Mouse (Mus musculus) liver, embryonic 14.5 days (tissue): Measurements from ENCODE around the gene Zfp655. TPM values are rescaled to one million over a fixed set of nuclear protein-coding genes. Genes with fewer than 3 reads are reported as not detected.

Experiments
- ATAC-seq: fragments of 200-750 bp; cut with Nextera tagmentation; 2 replicates; pipeline ENCODE4 v1.8.0; 2017; ENCODE audit warnings: moderate number of reproducible peaks, mild to moderate bottlenecking, moderate library complexity; ENCODE audit not compliant: insufficient read depth
- DNase-seq, 3 experiments: peaks; one replicate each; pipeline ENCODE4 v3.0.0-alpha.2; 2012 to 2013; ENCODE audit warnings: low read depth in 3 of 3, low spot score in 3 of 3
- H3K27ac ChIP-seq: fragments of 300-500 bp; sonication (generic); 2 replicates; pipeline ENCODE4 v1.5.1; 2014; ENCODE audit warnings: moderate library complexity, mild to moderate bottlenecking, control low read depth, inconsistent platforms
- H3K27me3 ChIP-seq: fragments of 300-500 bp; sonication (generic); 2 replicates; pipeline ENCODE4 v1.6.1; 2014; ENCODE audit warnings: mild to moderate bottlenecking, low read length, moderate library complexity; ENCODE audit not compliant: control insufficient read depth, insufficient read depth
- H3K36me3 ChIP-seq: fragments of 300-500 bp; sonication (generic); replicated peaks from 2 replicates; pipeline ENCODE4 v1.6.1; 2014; ENCODE audit warnings: low read depth; ENCODE audit not compliant: control insufficient read depth, insufficient read depth
- H3K4me1 ChIP-seq, 2 experiments: fragments of 200-500 bp in 1 of 2; fragments of 300-500 bp in 1 of 2; sonication (generic) in 1 of 2; replicated peaks; 2 replicates each; pipeline ENCODE4 v1.6.1; 2012 to 2014; ENCODE audit warnings: antibody characterized with exemption in 1 of 2, inconsistent platforms in 1 of 2, low read length in 1 of 2; ENCODE audit not compliant: control insufficient read depth in 2 of 2, insufficient read depth in 2 of 2
- H3K4me2 ChIP-seq: fragments of 300-500 bp; sonication (generic); 2 replicates; pipeline ENCODE4 v1.6.1; 2014; ENCODE audit warnings: low read depth, mild to moderate bottlenecking, control low read depth, moderate library complexity
- H3K4me3 ChIP-seq, 2 experiments: fragments of 200-500 bp in 1 of 2; fragments of 300-500 bp in 1 of 2; sonication (generic) in 1 of 2; 2 replicates each; pipeline ENCODE4 v1.5.1; 2012 to 2014; ENCODE audit warnings: low read depth in 2 of 2, low read length in 2 of 2, mild to moderate bottlenecking in 2 of 2, control low read depth in 1 of 2, inconsistent platforms in 1 of 2, moderate library complexity in 1 of 2; ENCODE audit not compliant: insufficient read depth in 1 of 2
- H3K9ac ChIP-seq: fragments of 300-500 bp; sonication (generic); replicated peaks from 2 replicates; pipeline ENCODE4 v1.6.1; 2014; ENCODE audit warnings: mild to moderate bottlenecking, control low read depth, moderate library complexity
- H3K9me3 ChIP-seq: fragments of 300-500 bp; sonication (generic); 2 replicates; pipeline ENCODE4 v1.6.1; 2016; ENCODE audit warnings: low read length, mixed read lengths; ENCODE audit not compliant: control insufficient read depth
- CTCF ChIP-seq: IDR thresholded peaks from 2 replicates; pipeline ENCODE4 v1.5.1; 2016; ENCODE audit warnings: antibody characterized with exemption, low read depth, control low read depth
- EP300 ChIP-seq: IDR thresholded peaks from 2 replicates; pipeline ENCODE4 v1.6.1; 2016; ENCODE audit warnings: antibody characterized with exemption, low read depth
- WGBS: fragments of 180-500 bp; shearing (Covaris S2); extraction: QIAGEN DNeasy Blood & Tissue Kit; methylation state at CpG from one replicate; pipeline ENCODE4 v1.1.7; 2014; ENCODE audit not compliant: insufficient replicate concordance; 5-methylcytosine and 5-hydroxymethylcytosine counted together
- polyA plus RNA-seq, 2 experiments: library from polyadenylated mRNA; depleted of rRNA in 1 of 2; stranded (reverse) in 1 of 2; unstranded in 1 of 2; fragments of >200 nt; fragmentation: Nextera tagmentation in 1 of 2; extraction: Ambion mirVana in 1 of 2; gene quantifications; 2 replicates each; pipeline versions ENCODE4 v1.2.1 to v1.2.3; 2012 to 2014

Zfp655 gene
- polyA plus RNA-seq, 2 experiments = 8.3 to 18.7 TPM

- Histone ChIP-seq H3K4me1 (peaks cover 0 to 4% of the 10 kb centered on the region in 2 experiments; a peak in 1 of 4 replicates), H3K36me3 (peaks cover 7% of the 10 kb centered on the region), H3K4me3 (peak overlapping the region in 1 of 2 experiments; percentile 96; a peak in 1 of 4 replicates), H3K4me2 (no peak overlapping the region), H3K27ac (no peak overlapping the region), H3K27me3 (no peaks in the 10 kb centered on the region), H3K9ac (no peak overlapping the region), H3K9me3 (no peaks in the 10 kb centered on the region)
- no peak for TF ChIP-seq EP300
- TF ChIP-seq CTCF = no peak
- WGBS = 78% methylated on average over 2 of the region's 2 CpGs
- DNase-seq (no peak), ATAC-seq (no peak)
Measured at GRCm38 (mm10) chr5:145279948-145280347, 48.4 kb downstream of the Zfp655 start.

DNA sequence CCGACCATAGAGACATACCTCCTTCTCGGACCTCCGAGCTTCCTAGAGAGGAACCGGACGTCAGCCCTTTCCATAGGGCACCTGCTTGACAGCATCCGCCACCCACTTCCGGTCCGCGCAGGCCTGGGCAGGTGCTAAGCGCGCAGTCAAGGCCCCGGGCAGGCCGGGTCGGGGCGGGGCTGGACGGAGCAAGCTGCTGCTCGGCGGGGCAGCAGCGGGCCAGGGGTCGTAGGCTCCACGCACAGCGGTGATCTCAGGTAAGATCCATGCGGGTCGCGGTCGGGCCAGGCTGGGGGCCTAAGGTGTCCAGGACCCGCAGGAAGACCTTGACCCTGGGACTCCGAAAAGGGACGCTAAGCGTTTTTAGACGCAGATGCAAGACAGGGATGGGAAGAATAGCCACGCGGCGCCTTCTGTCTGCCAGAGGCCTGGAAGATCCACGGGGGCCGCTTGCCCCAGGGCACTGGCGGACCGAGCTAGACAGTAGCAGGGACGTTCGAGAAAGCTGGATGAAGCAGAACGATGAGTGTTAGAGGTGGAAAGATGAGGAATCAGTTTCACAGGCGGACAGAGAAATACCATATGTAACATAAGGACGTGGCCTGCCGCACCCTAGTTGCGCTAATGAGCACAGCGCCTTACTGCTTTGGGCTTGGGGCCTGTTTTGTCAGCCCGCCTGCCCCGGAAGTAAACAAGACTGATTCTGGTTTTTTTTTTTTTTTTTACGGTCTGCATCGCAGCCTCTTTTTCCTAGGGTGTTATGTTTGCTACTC is 49.0 kb downstream of the Zfp655 start, which contains the start of gene Zscan25:
TSS of gene Zscan25 (plus strand) at position 130 of the 773 bp plus-strand sequence.
- TF ChIP-seq CTCF (no peak), EP300 (peak; percentile 38; the same call in 1 of the 2 replicates)
- H3K36me3 ChIP-seq = peaks cover 7% of the 10 kb centered on the region
- DNase-seq (peak; percentile 85 to 90 (median 89)), ATAC-seq (peak; percentile 100)
- peak within 1 kb of the TSS; percentile 86 for H3K27ac ChIP-seq
- under 1% methylated on average over 50 of the region's 50 CpGs for WGBS
- H3K9ac ChIP-seq = peak within 1 kb of the TSS; percentile 94
- H3K4me1 ChIP-seq = peaks cover 0 to 4% of the 10 kb centered on the region in 2 experiments; a peak in 1 of 4 replicates
- H3K4me2 ChIP-seq = peak within 1 kb of the TSS; percentile 88
- no peaks in the 10 kb centered on the region for H3K9me3 ChIP-seq
- no peaks in the 10 kb centered on the region for H3K27me3 ChIP-seq
- peak within 1 kb of the TSS; percentile 96 to 97 for H3K4me3 ChIP-seq

DNA sequence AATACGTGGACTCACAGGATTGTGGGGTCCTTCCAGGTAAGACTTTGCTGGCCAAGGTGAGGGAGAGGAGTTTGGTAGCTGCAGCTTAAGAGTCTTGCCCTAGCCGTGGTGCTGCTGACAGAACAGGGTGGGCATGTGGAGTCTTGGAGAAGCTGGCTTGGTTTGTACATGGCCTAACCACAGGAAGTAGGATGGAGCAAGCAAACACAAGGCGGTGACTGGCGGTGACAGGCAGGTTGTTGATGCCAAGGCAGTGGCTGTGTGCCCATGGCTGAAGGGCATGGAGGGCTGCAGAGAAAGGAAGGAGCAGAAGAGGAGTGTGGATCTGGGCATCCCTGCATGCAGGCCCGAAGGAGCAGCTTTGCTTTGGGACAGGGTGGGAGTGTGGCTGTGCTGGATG is 56.9 kb downstream of the Zfp655 start:
- no peak overlapping the region for H3K9ac ChIP-seq
- no peaks in the 10 kb centered on the region for H3K4me1 ChIP-seq
- ATAC-seq (no peak), DNase-seq (no peak)
- WGBS = 82% methylated on average over 5 of the region's 5 CpGs
- no peaks in the 10 kb centered on the region for H3K27me3 ChIP-seq
- H3K9me3 ChIP-seq = no peaks in the 10 kb centered on the region
- no peak overlapping the region for H3K4me3 ChIP-seq
- peaks cover 37% of the 10 kb centered on the region for H3K36me3 ChIP-seq
- TF ChIP-seq EP300 = no peak
- no peak for TF ChIP-seq CTCF
- no peak overlapping the region for H3K4me2 ChIP-seq
- H3K27ac ChIP-seq = no peak overlapping the region

GRCm38 (mm10) chr5:145290697-145291096 is 59.2 kb downstream of the Zfp655 start:
- Histone ChIP-seq H3K4me2 (no peak overlapping the region), H3K27me3 (no peaks in the 10 kb centered on the region), H3K4me3 (no peak overlapping the region), H3K4me1 (no peaks in the 10 kb centered on the region), H3K27ac (no peak overlapping the region), H3K9me3 (no peaks in the 10 kb centered on the region), H3K36me3 (peaks cover 31% of the 10 kb centered on the region), H3K9ac (no peak overlapping the region)
- 89% methylated on average over 16 of the region's 16 CpGs for WGBS
- no peak for TF ChIP-seq CTCF
- no peak for TF ChIP-seq EP300
- ATAC-seq (0 out of 2 replicates have a peak, but pooled peaks have one; percentile 11), DNase-seq (no peak)

DNA sequence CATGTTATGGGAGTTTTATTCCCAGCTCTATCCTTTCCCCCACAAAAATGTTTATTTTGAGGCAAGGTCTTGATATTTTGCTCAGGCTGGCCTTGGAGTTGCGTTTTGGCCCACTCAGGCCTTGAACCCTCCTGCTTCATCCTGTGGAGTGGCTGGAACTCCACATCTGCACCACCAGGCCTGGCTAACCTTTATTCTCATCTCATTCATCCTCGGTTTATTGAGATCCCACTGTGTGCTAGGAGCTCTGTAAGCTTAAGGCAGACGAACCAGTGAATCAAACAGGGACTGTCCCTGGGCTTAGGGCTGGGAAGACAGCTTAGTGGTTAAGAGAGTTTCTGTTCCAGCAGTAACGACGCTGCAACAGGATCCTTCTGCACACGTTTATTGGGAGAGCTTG is 60.9 kb downstream of the Zfp655 start:
- Histone ChIP-seq H3K4me2 (no peak overlapping the region), H3K27me3 (no peaks in the 10 kb centered on the region), H3K27ac (no peak overlapping the region), H3K9ac (no peak overlapping the region), H3K9me3 (no peaks in the 10 kb centered on the region), H3K36me3 (peaks cover 31% of the 10 kb centered on the region), H3K4me3 (no peak overlapping the region), H3K4me1 (no peaks in the 10 kb centered on the region)
- 70% methylated on average over 6 of the region's 6 CpGs for WGBS
- DNase-seq (no peak), ATAC-seq (no peak)
- TF ChIP-seq EP300 (no peak), CTCF (no peak)

Other genes starting within 250 kb of the Zfp655 start
- gene Gm4871, start 199.0 kb upstream of the Zfp655 start, polyA plus RNA-seq (2012; rRNA removed) = not detected in 2 replicates
- gene Gm4871, start 199.0 kb upstream of the Zfp655 start, polyA plus RNA-seq (2014; fragmentation: Nextera tagmentation; extraction: Ambion mirVana) = not detected in 2 replicates
- not detected in 2 replicates for gene 1700018F24Rik, start 188.7 kb upstream of the Zfp655 start, polyA plus RNA-seq (2012; rRNA removed)
- not detected in 2 replicates for gene 1700018F24Rik, start 188.7 kb upstream of the Zfp655 start, polyA plus RNA-seq (2014; fragmentation: Nextera tagmentation; extraction: Ambion mirVana)
- 42.0 and 47.2 TPM in 2 replicates for gene Arpc1a, start 147.9 kb upstream of the Zfp655 start, polyA plus RNA-seq (2012; rRNA removed)
- 51.5 and 57.8 TPM in 2 replicates for gene Arpc1a, start 147.9 kb upstream of the Zfp655 start, polyA plus RNA-seq (2014; fragmentation: Nextera tagmentation; extraction: Ambion mirVana)
- gene Kpna7, start 147.7 kb upstream of the Zfp655 start, polyA plus RNA-seq (2012; rRNA removed) = 0.11 TPM in 2 replicates
- 0.04 TPM in 1 of 2 replicates, not detected in the other for gene Kpna7, start 147.7 kb upstream of the Zfp655 start, polyA plus RNA-seq (2014; fragmentation: Nextera tagmentation; extraction: Ambion mirVana)
- gene Arpc1b, start 117.5 kb upstream of the Zfp655 start, polyA plus RNA-seq (2012; rRNA removed) = 54.4 and 74.7 TPM in 2 replicates
- 74.9 and 80.1 TPM in 2 replicates for gene Arpc1b, start 117.5 kb upstream of the Zfp655 start, polyA plus RNA-seq (2014; fragmentation: Nextera tagmentation; extraction: Ambion mirVana)
- 13.6 and 44.0 TPM in 2 replicates for gene Pdap1, start 91.5 kb upstream of the Zfp655 start, polyA plus RNA-seq (2012; rRNA removed)
- 44.4 and 50.1 TPM in 2 replicates for gene Pdap1, start 91.5 kb upstream of the Zfp655 start, polyA plus RNA-seq (2014; fragmentation: Nextera tagmentation; extraction: Ambion mirVana)
- 49.1 and 79.2 TPM in 2 replicates for gene Bud31, start 91.4 kb upstream of the Zfp655 start, polyA plus RNA-seq (2012; rRNA removed)
- 154 and 155 TPM in 2 replicates for gene Bud31, start 91.4 kb upstream of the Zfp655 start, polyA plus RNA-seq (2014; fragmentation: Nextera tagmentation; extraction: Ambion mirVana)
- gene Ptcd1, start 64.6 kb upstream of the Zfp655 start, polyA plus RNA-seq (2012; rRNA removed) = 4.9 and 5.5 TPM in 2 replicates
- gene Ptcd1, start 64.6 kb upstream of the Zfp655 start, polyA plus RNA-seq (2014; fragmentation: Nextera tagmentation; extraction: Ambion mirVana) = 5.4 and 6.2 TPM in 2 replicates
- gene Cpsf4, start 64.5 kb upstream of the Zfp655 start, polyA plus RNA-seq (2012; rRNA removed) = 25.6 and 29.8 TPM in 2 replicates
- 14.2 TPM in 2 replicates for gene Cpsf4, start 64.5 kb upstream of the Zfp655 start, polyA plus RNA-seq (2014; fragmentation: Nextera tagmentation; extraction: Ambion mirVana)
- 111 and 190 TPM in 2 replicates for gene Atp5j2, start 39.7 kb upstream of the Zfp655 start, polyA plus RNA-seq (2012; rRNA removed)
- gene Atp5j2, start 39.7 kb upstream of the Zfp655 start, polyA plus RNA-seq (2014; fragmentation: Nextera tagmentation; extraction: Ambion mirVana) = 454 and 472 TPM in 2 replicates
- gene Zkscan14, start 29.8 kb upstream of the Zfp655 start, polyA plus RNA-seq (2012; rRNA removed) = 1.7 and 2.2 TPM in 2 replicates
- gene Zkscan14, start 29.8 kb upstream of the Zfp655 start, polyA plus RNA-seq (2014; fragmentation: Nextera tagmentation; extraction: Ambion mirVana) = 4.3 and 5.4 TPM in 2 replicates
- 1.8 and 2.1 TPM in 2 replicates for gene Zkscan5, start 27.2 kb upstream of the Zfp655 start, polyA plus RNA-seq (2012; rRNA removed)
- gene Zkscan5, start 27.2 kb upstream of the Zfp655 start, polyA plus RNA-seq (2014; fragmentation: Nextera tagmentation; extraction: Ambion mirVana) = 2.9 and 3.2 TPM in 2 replicates
- gene Zscan25, start 48.8 kb downstream of the Zfp655 start, polyA plus RNA-seq (2012; rRNA removed) = 3.2 and 4.4 TPM in 2 replicates
- 0.21 and 0.39 TPM in 2 replicates for gene Zscan25, start 48.8 kb downstream of the Zfp655 start, polyA plus RNA-seq (2014; fragmentation: Nextera tagmentation; extraction: Ambion mirVana)
- 0.02 TPM in 1 of 2 replicates, not detected in the other for gene Cyp3a57, start 113.6 kb downstream of the Zfp655 start, polyA plus RNA-seq (2012; rRNA removed)
- gene Cyp3a57, start 113.6 kb downstream of the Zfp655 start, polyA plus RNA-seq (2014; fragmentation: Nextera tagmentation; extraction: Ambion mirVana) = 0.05 and 0.06 TPM in 2 replicates
- 3.3 and 4.9 TPM in 2 replicates for gene Cyp3a16, start 238.0 kb downstream of the Zfp655 start, polyA plus RNA-seq (2012; rRNA removed)
- 2.2 and 2.6 TPM in 2 replicates for gene Cyp3a16, start 238.0 kb downstream of the Zfp655 start, polyA plus RNA-seq (2014; fragmentation: Nextera tagmentation; extraction: Ambion mirVana)